Comparison of ENCODE assay signal across 24 mouse cellular contexts in genomic region chr6:126107398-126107797, GRCm38 (mm10). TPM values are rescaled to one million over a fixed set of nuclear protein-coding genes. Genes with fewer than 3 reads are reported as not detected.
DNase-seq lines count a peak whose midpoint lies in the region; ATAC-seq and TF ChIP-seq lines count a peak whose summit lies in the region.
"Had no signal": no experiment of that assay in that cellular context is flagged by ENCODE, and none has a peak within 500 bp of the region (broad histone marks: within the 10 kb centered on the region; RNA-seq: fewer than 3 reads in every experiment).

No protein-coding gene starts in this region.

- ATAC-seq in embryonic facial prominence, embryonic 13.5 days (ENCODE audit: insufficient number of reproducible peaks, insufficient read depth, low FRiP score, low TSS enrichment, low read depth) = no peak
- ATAC-seq in liver, embryonic 11.5 days (replicated peaks; ENCODE audit: low FRiP score) = no peak
- ATAC-seq: forebrain, embryonic 14.5 days; hindbrain, embryonic 16.5 days; midbrain, embryonic 15.5 days had no signal

- H3K79me2 ChIP-seq in liver, adult 2 months (ENCODE audit: control insufficient read depth, insufficient read depth, low read length) = no peaks in the 10 kb centered on the region

- H3K4me2 ChIP-seq in embryonic facial prominence, embryonic 13.5 days = no peak overlapping the region
- no peak overlapping the region for H3K4me2 ChIP-seq in liver, embryonic 11.5 days
- H3K4me2 ChIP-seq: liver, embryonic 15.5 days; lung, embryonic 14.5 days; midbrain, embryonic 15.5 days; stomach, embryonic 15.5 days had no signal

- DNase-seq in embryonic facial prominence, embryonic 10.5 days (ENCODE audit: low spot score) = no peak
- peak; percentile 16 for DNase-seq in kidney, adult 9 months
- no peak for DNase-seq in kidney, adult 8-10 months
- peak; percentile 66 for DNase-seq in liver, adult 2 months (ENCODE audit: extremely low read depth, low read depth, low spot score)
- DNase-seq in liver, embryonic 11.5 days (ENCODE audit: low spot score) = no peak
- DNase-seq in embryo, embryonic 11 days = no peak
- DNase-seq: adrenal gland, adult 8-10 months; cerebellum, adult 11 months; cerebellum, adult 9-11 months; gastrocnemius, postnatal 25 days; lung, embryonic 14.5 days; lung, postnatal 14 days; right cerebral cortex, postnatal 25 days had no signal

- 80% methylated on average over 2 of the region's 2 CpGs for whole genome bisulfite sequencing in embryonic facial prominence, embryonic 13.5 days
- WGBS in embryonic facial prominence, embryonic 10.5 days = 78% methylated on average over 2 of the region's 2 CpGs
- 32% methylated on average over 2 of the region's 2 CpGs for WGBS in liver, adult 2 months
- 58% methylated on average over 2 of the region's 2 CpGs for WGBS in liver, embryonic 11.5 days

- 0 out of 2 replicates have a peak overlapping the region, but pooled peaks have one; percentile 14 for H3K27ac ChIP-seq in embryonic facial prominence, embryonic 13.5 days
- no peak overlapping the region for H3K27ac ChIP-seq in embryonic facial prominence, embryonic 10.5 days (replicated peaks)
- peak overlapping the region; percentile 50; the same call in 1 of the 2 replicates for H3K27ac ChIP-seq in liver, adult 2 months (replicated peaks; ENCODE audit: insufficient read depth, low read depth, low read length)
- H3K27ac ChIP-seq in liver, embryonic 11.5 days (ENCODE audit: low read depth, low read length) = no peak overlapping the region
- H3K27ac ChIP-seq: kidney, postnatal 0 days; left cerebral cortex, adult 2 months; liver, embryonic 15.5 days; midbrain, embryonic 10.5 days; midbrain, embryonic 15.5 days; stomach, embryonic 15.5 days had no signal

- peaks cover 36% of the 10 kb centered on the region for H3K4me1 ChIP-seq in embryonic facial prominence, embryonic 13.5 days
- peaks cover 25% of the 10 kb centered on the region for H3K4me1 ChIP-seq in embryonic facial prominence, embryonic 10.5 days
- peaks cover 33% of the 10 kb centered on the region for H3K4me1 ChIP-seq in liver, adult 2 months (ENCODE audit: control insufficient read depth, insufficient read depth, low read length)
- no peaks in the 10 kb centered on the region for H3K4me1 ChIP-seq in liver, embryonic 11.5 days (replicated peaks; ENCODE audit: control insufficient read depth, insufficient read depth, low read length)
- H3K4me1 ChIP-seq: liver, embryonic 15.5 days; midbrain, embryonic 15.5 days; stomach, embryonic 15.5 days had no signal

- no peaks in the 10 kb centered on the region for H3K27me3 ChIP-seq in embryonic facial prominence, embryonic 13.5 days
- no peaks in the 10 kb centered on the region for H3K27me3 ChIP-seq in embryonic facial prominence, embryonic 10.5 days (replicated peaks; ENCODE audit: low read depth, poor library complexity, severe bottlenecking)
- no peaks in the 10 kb centered on the region for H3K27me3 ChIP-seq in liver, adult 2 months (ENCODE audit: control insufficient read depth, insufficient read depth, low read length)
- H3K27me3 ChIP-seq in liver, embryonic 11.5 days (replicated peaks; ENCODE audit: control insufficient read depth, insufficient read depth, low read length) = no peaks in the 10 kb centered on the region
- H3K27me3 ChIP-seq: liver, embryonic 15.5 days; midbrain, embryonic 15.5 days; stomach, embryonic 15.5 days had no signal

- no peaks in the 10 kb centered on the region for H3K9me3 ChIP-seq in embryonic facial prominence, embryonic 13.5 days
- no peaks in the 10 kb centered on the region for H3K9me3 ChIP-seq in embryonic facial prominence, embryonic 10.5 days
- H3K9me3 ChIP-seq in liver, embryonic 11.5 days (ENCODE audit: control insufficient read depth, low read length) = no peaks in the 10 kb centered on the region
- H3K9me3 ChIP-seq: liver, embryonic 15.5 days; midbrain, embryonic 10.5 days; midbrain, embryonic 15.5 days; stomach, embryonic 15.5 days had no signal

- H3K36me3 ChIP-seq in embryonic facial prominence, embryonic 13.5 days = peaks cover 23% of the 10 kb centered on the region
- H3K36me3 ChIP-seq in embryonic facial prominence, embryonic 10.5 days (replicated peaks) = peaks cover 60% of the 10 kb centered on the region
- H3K36me3 ChIP-seq in liver, adult 2 months (ENCODE audit: control insufficient read depth, insufficient read depth, low read length) = no peaks in the 10 kb centered on the region
- H3K36me3 ChIP-seq in liver, embryonic 11.5 days (ENCODE audit: control insufficient read depth, insufficient read depth, low read length) = no peaks in the 10 kb centered on the region
- H3K36me3 ChIP-seq: liver, embryonic 15.5 days; midbrain, embryonic 10.5 days; midbrain, embryonic 15.5 days; stomach, embryonic 15.5 days had no signal

- no peak overlapping the region for H3K4me3 ChIP-seq in embryonic facial prominence, embryonic 13.5 days
- H3K4me3 ChIP-seq in embryonic facial prominence, embryonic 10.5 days = no peak overlapping the region
- no peak overlapping the region for H3K4me3 ChIP-seq in liver, adult 2 months (ENCODE audit: insufficient read depth, low read depth, low read length)
- no peak overlapping the region for H3K4me3 ChIP-seq in liver, embryonic 11.5 days (ENCODE audit: low read depth, low read length)
- H3K4me3 ChIP-seq: left cerebral cortex, adult 2 months; liver, embryonic 15.5 days; midbrain, embryonic 10.5 days; midbrain, embryonic 15.5 days; stomach, embryonic 15.5 days had no signal

- H3K9ac ChIP-seq in embryonic facial prominence, embryonic 13.5 days = no peak overlapping the region
- H3K9ac ChIP-seq in liver, adult 2 months (ENCODE audit: low read depth, low read length) = no peak overlapping the region
- H3K9ac ChIP-seq in liver, embryonic 11.5 days (ENCODE audit: low read depth, low read length) = no peak overlapping the region
- H3K9ac ChIP-seq: liver, embryonic 15.5 days; lung, embryonic 14.5 days; midbrain, embryonic 15.5 days; stomach, embryonic 15.5 days had no signal

- no peak for TF ChIP-seq CTCF in liver, adult 2 months (IDR thresholded peaks at IDR 0.05; ENCODE audit: low read depth, low read length)

- TF ChIP-seq POLR2A in liver, adult 2 months (IDR thresholded peaks at IDR 0.05; ENCODE audit: extremely low read depth, insufficient read depth, low read length) = no peak

RNA-seq across cellular contexts. Expression of gene Ntf3, which starts 59.3 kb away (rescaled TPM):
- polyA plus RNA-seq in embryonic facial prominence, embryonic 13.5 days (2015; fragmentation: Nextera tagmentation; extraction: Ambion mirVana) = 35.3 and 41.1 TPM in 2 replicates
- 19.4 and 19.9 TPM in 2 replicates for polyA plus RNA-seq in embryonic facial prominence, embryonic 10.5 days (2016; fragmentation: Nextera tagmentation; extraction: Ambion mirVana)
- 1.1 and 1.3 TPM in 2 replicates for total RNA-seq in liver, adult 2 months (2014; rRNA removed)
- 0.33 and 0.57 TPM in 2 replicates for polyA plus RNA-seq in liver, adult 2 months (2012; rRNA removed)
- polyA plus RNA-seq in liver, embryonic 11.5 days (2014; fragmentation: Nextera tagmentation; extraction: Ambion mirVana) = 6.1 and 6.2 TPM in 2 replicates
- total RNA-seq: MEL; neutrophil, adult 5-6 weeks had no signal

Comparison
In these comparisons a context has a peak if more than half of its experiments do, and no peak if none do; other contexts are left out.
1. H3K27ac ChIP-seq: peak in embryonic facial prominence, embryonic 13.5 days (single experiment) and liver, adult 2 months (single experiment); none in embryonic facial prominence, embryonic 10.5 days (single experiment) and liver, embryonic 11.5 days (single experiment).
2. DNase-seq: peak in kidney, adult 9 months (single experiment) and liver, adult 2 months (single experiment); none in embryonic facial prominence, embryonic 10.5 days (single experiment), kidney, adult 8-10 months (0 of 2), liver, embryonic 11.5 days (single experiment) and embryo, embryonic 11 days (single experiment).